In the genomic region with DNA sequence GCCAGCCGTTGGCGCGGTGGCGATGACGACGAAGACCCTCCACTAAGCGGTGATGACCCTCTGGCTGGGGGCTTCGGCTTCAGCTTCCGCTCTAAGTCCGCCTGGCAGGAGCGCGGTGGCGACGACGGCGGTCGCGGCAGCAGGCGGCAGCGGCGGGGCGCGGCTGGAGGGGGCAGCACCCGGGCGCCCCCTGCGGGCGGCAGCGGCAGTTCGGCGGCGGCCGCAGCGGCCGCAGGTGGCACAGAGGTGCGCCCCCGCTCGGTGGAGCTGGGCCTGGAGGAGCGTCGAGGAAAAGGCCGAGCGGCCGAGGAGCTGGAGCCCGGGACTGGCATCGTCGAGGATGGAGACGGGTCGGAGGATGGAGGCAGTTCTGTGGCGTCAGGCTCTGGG, we compare ENCODE assay signal across 8 mouse cellular contexts. TPM values are rescaled to one million over a fixed set of nuclear protein-coding genes. Genes with fewer than 3 reads are reported as not detected.
DNase-seq lines count a peak whose midpoint lies in the region; ATAC-seq and TF ChIP-seq lines count a peak whose summit lies in the region.

No protein-coding gene starts in this region.

- peak; percentile 18; the same call in 1 of the 2 replicates for TF ChIP-seq CTCF in bone marrow, adult 2 months (IDR thresholded peaks at IDR 0.05; ENCODE audit: control insufficient read depth, insufficient read depth, low read length)

- no peak overlapping the region for H3K4me3 ChIP-seq in bone marrow, adult 2 months (replicated peaks; ENCODE audit: control insufficient read depth, low read depth, low read length)
- H3K4me3 ChIP-seq in forebrain, embryonic 12.5 days (replicated peaks): peak overlapping the region; percentile 73
- peak overlapping the region; percentile 83 for H3K4me3 ChIP-seq in hindbrain, embryonic 13.5 days
- peak overlapping the region; percentile 62 for H3K4me3 ChIP-seq in limb, embryonic 11.5 days (ENCODE audit: low read depth, low read length)
- peak overlapping the region; percentile 79 for H3K4me3 ChIP-seq in midbrain, embryonic 10.5 days
- H3K4me3 ChIP-seq in stomach, embryonic 14.5 days (ENCODE audit: low read depth, low read length): peak overlapping the region; percentile 62

- whole genome bisulfite sequencing in bone marrow, adult 2 months: 4% methylated on average over 48 of the region's 48 CpGs
- 3% methylated on average over 47 of the region's 48 CpGs for WGBS in forebrain, embryonic 12.5 days
- whole genome bisulfite sequencing in hindbrain, embryonic 13.5 days: 1% methylated on average over 48 of the region's 48 CpGs
- WGBS in limb, embryonic 11.5 days: 3% methylated on average over 47 of the region's 48 CpGs
- WGBS in midbrain, embryonic 10.5 days: 2% methylated on average over 48 of the region's 48 CpGs
- 2% methylated on average over 47 of the region's 48 CpGs for WGBS in stomach, embryonic 14.5 days

- peak overlapping the region; percentile 98 for H3K4me2 ChIP-seq in forebrain, embryonic 12.5 days
- peak overlapping the region; percentile 79 for H3K4me2 ChIP-seq in hindbrain, embryonic 13.5 days
- peak overlapping the region; percentile 96 for H3K4me2 ChIP-seq in limb, embryonic 11.5 days (ENCODE audit: low read depth, severe bottlenecking)
- H3K4me2 ChIP-seq in stomach, embryonic 14.5 days (replicated peaks; ENCODE audit: low read depth, low read length): peak overlapping the region; percentile 97

- peak; percentile 68 for DNase-seq in R1 (ENCODE audit: low read depth, low spot score)
- peak; percentile 71 for DNase-seq in limb, embryonic 11.5 days (ENCODE audit: low spot score)
- DNase-seq in midbrain, embryonic 10.5 days (ENCODE audit: low spot score): peak; percentile 68

- H3K9me3 ChIP-seq in forebrain, embryonic 12.5 days: no peaks in the 10 kb centered on the region
- H3K9me3 ChIP-seq in hindbrain, embryonic 13.5 days: no peaks in the 10 kb centered on the region
- no peaks in the 10 kb centered on the region for H3K9me3 ChIP-seq in limb, embryonic 11.5 days (ENCODE audit: control insufficient read depth, low read length)
- H3K9me3 ChIP-seq in midbrain, embryonic 10.5 days (replicated peaks): no peaks in the 10 kb centered on the region
- H3K9me3 ChIP-seq in stomach, embryonic 14.5 days (ENCODE audit: control insufficient read depth, low read depth, low read length): no peaks in the 10 kb centered on the region

- peaks cover 58% of the 10 kb centered on the region for H3K27me3 ChIP-seq in forebrain, embryonic 12.5 days
- H3K27me3 ChIP-seq in hindbrain, embryonic 13.5 days: peaks cover 43% of the 10 kb centered on the region
- H3K27me3 ChIP-seq in limb, embryonic 11.5 days (ENCODE audit: control insufficient read depth, insufficient read depth, low read length): peaks cover 46% of the 10 kb centered on the region
- peaks cover 81% of the 10 kb centered on the region for H3K27me3 ChIP-seq in midbrain, embryonic 10.5 days (ENCODE audit: low read depth, poor library complexity, severe bottlenecking)
- H3K27me3 ChIP-seq in stomach, embryonic 14.5 days (ENCODE audit: control insufficient read depth, insufficient read depth, low read length): peaks cover 20% of the 10 kb centered on the region; the same call in 1 of the 2 replicates

- H3K27ac ChIP-seq in bone marrow, adult 2 months (ENCODE audit: control insufficient read depth, insufficient read depth, low read depth, low read length, poor library complexity): no peak overlapping the region; the same call in 1 of the 2 replicates
- no peak overlapping the region for H3K27ac ChIP-seq in forebrain, embryonic 12.5 days
- H3K27ac ChIP-seq in hindbrain, embryonic 13.5 days: 0 out of 2 replicates have a peak overlapping the region, but pooled peaks have one; percentile 91
- no peak overlapping the region for H3K27ac ChIP-seq in limb, embryonic 11.5 days (replicated peaks; ENCODE audit: low read depth, low read length)
- H3K27ac ChIP-seq in midbrain, embryonic 10.5 days (replicated peaks): peak overlapping the region; percentile 86
- H3K27ac ChIP-seq in stomach, embryonic 14.5 days (ENCODE audit: low read length): no peak overlapping the region; the same call in 1 of the 2 replicates

- peak overlapping the region; percentile 80; the same call in 1 of the 2 replicates for H3K9ac ChIP-seq in forebrain, embryonic 12.5 days
- H3K9ac ChIP-seq in hindbrain, embryonic 13.5 days: peak overlapping the region; percentile 95
- H3K9ac ChIP-seq in limb, embryonic 11.5 days (ENCODE audit: low read length): no peak overlapping the region
- H3K9ac ChIP-seq in stomach, embryonic 14.5 days (replicated peaks; ENCODE audit: low read depth, low read length): peak overlapping the region; percentile 63

- TF ChIP-seq POLR2A in bone marrow, adult 2 months (IDR thresholded peaks at IDR 0.05; ENCODE audit: borderline replicate concordance, control insufficient read depth, low read depth, low read length): no peak

- no peaks in the 10 kb centered on the region; the same call in 1 of the 2 replicates for H3K4me1 ChIP-seq in bone marrow, adult 2 months (ENCODE audit: control insufficient read depth, insufficient read depth, low read length)
- H3K4me1 ChIP-seq in forebrain, embryonic 12.5 days: peaks cover 52% of the 10 kb centered on the region
- peaks cover 76% of the 10 kb centered on the region for H3K4me1 ChIP-seq in hindbrain, embryonic 13.5 days (replicated peaks)
- H3K4me1 ChIP-seq in limb, embryonic 11.5 days (ENCODE audit: control insufficient read depth, insufficient read depth, low read length): peaks cover 9% of the 10 kb centered on the region
- peaks cover 53% of the 10 kb centered on the region for H3K4me1 ChIP-seq in midbrain, embryonic 10.5 days
- H3K4me1 ChIP-seq in stomach, embryonic 14.5 days (ENCODE audit: control insufficient read depth, insufficient read depth, low read length): peaks cover 18% of the 10 kb centered on the region

- H3K36me3 ChIP-seq in forebrain, embryonic 12.5 days (replicated peaks): no peaks in the 10 kb centered on the region
- H3K36me3 ChIP-seq in hindbrain, embryonic 13.5 days: peaks cover 3% of the 10 kb centered on the region; the same call in 1 of the 2 replicates
- H3K36me3 ChIP-seq in limb, embryonic 11.5 days (ENCODE audit: control insufficient read depth, insufficient read depth, low read length): no peaks in the 10 kb centered on the region
- H3K36me3 ChIP-seq in midbrain, embryonic 10.5 days: no peaks in the 10 kb centered on the region
- no peaks in the 10 kb centered on the region for H3K36me3 ChIP-seq in stomach, embryonic 14.5 days (ENCODE audit: control insufficient read depth, insufficient read depth, low read length)

- ATAC-seq in forebrain, embryonic 12.5 days (ENCODE audit: low FRiP score): no peak
- ATAC-seq in hindbrain, embryonic 13.5 days (ENCODE audit: low FRiP score): no peak
- ATAC-seq in limb, embryonic 11.5 days (ENCODE audit: insufficient number of reproducible peaks, low FRiP score, low TSS enrichment, low read depth): no peak
- ATAC-seq in stomach, embryonic 14.5 days (ENCODE audit: insufficient number of reproducible peaks, insufficient read depth, low FRiP score, low read depth): no peak
- ATAC-seq in monocyte, adult 5-6 weeks (replicated peaks; ENCODE audit: insufficient number of reproducible peaks, low FRiP score, low TSS enrichment, poor library complexity, severe bottlenecking): no peak

RNA-seq across cellular contexts. Expression of a gene that starts 1.6 kb away (rescaled TPM):
- 1.0 and 2.0 TPM in 2 replicates for polyA plus RNA-seq in bone marrow, adult 2 months (2011; ENCODE audit: insufficient read depth, insufficient read length, low replicate concordance, missing spikeins)
- 2.5 and 2.8 TPM in 2 replicates for polyA plus RNA-seq in forebrain, embryonic 12.5 days (2016; fragmentation: Nextera tagmentation; extraction: Ambion mirVana)
- polyA plus RNA-seq in hindbrain, embryonic 13.5 days (2015; fragmentation: Nextera tagmentation; extraction: Ambion mirVana): 5.0 and 5.6 TPM in 2 replicates
- polyA plus RNA-seq in limb, embryonic 11.5 days (2014; fragmentation: Nextera tagmentation; extraction: Ambion mirVana): 1.5 and 1.6 TPM in 2 replicates
- polyA plus RNA-seq in midbrain, embryonic 10.5 days (2016; fragmentation: Nextera tagmentation; extraction: Ambion mirVana): 0.72 and 1.8 TPM in 2 replicates
- polyA plus RNA-seq in stomach, embryonic 14.5 days (2014; fragmentation: Nextera tagmentation; extraction: Ambion mirVana): 4.7 and 4.8 TPM in 2 replicates
- 0.10 TPM in 1 of 3 replicates, not detected in the others for total RNA-seq in monocyte, adult 5-6 weeks (2017)

Comparison
In these comparisons a context has a peak if more than half of its experiments do, and no peak if none do; other contexts are left out.
1. H3K27ac ChIP-seq: peak in hindbrain, embryonic 13.5 days (single experiment) and midbrain, embryonic 10.5 days (single experiment); none in bone marrow, adult 2 months (single experiment), forebrain, embryonic 12.5 days (single experiment), limb, embryonic 11.5 days (single experiment) and stomach, embryonic 14.5 days (single experiment).
2. Peak in every context shown above with its lines, with median percentiles within 50 percentile points of each other: DNase-seq and H3K4me2 ChIP-seq.